23 mouse cellular contexts compared by ENCODE assay signal in the genomic region with DNA sequence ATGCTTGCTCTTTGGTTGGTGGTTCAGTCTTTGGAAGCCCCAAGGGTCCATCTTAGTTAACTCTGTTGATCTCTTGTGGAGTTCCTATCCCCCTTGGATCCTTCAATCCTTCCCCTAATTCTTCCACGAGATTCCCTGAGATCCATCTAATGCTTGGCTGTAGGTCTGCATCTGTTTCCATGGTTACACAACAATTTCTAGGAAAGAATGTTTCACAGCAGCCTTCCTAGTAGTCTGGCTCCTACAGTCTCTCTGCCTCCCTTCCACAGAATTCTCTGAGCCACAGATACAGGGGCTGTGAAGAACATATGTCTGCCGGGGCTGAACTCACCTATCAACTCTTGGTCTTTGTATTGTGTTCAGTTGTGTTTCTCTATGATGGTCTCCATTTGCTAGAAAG.
DNase-seq lines count a peak whose midpoint lies in the region; ATAC-seq and TF ChIP-seq lines count a peak whose summit lies in the region.
"Had no signal": no experiment of that assay in that cellular context is flagged by ENCODE, and none has a peak within 500 bp of the region (broad histone marks: within the 10 kb centered on the region; RNA-seq: fewer than 3 reads in every experiment).

No protein-coding gene starts in this region.

- TF ChIP-seq POLR2A in limb, embryonic 14.5 days (IDR thresholded peaks at IDR 0.05; ENCODE audit: borderline replicate concordance, extremely low read depth, insufficient read depth, insufficient read length), result no peak

- WGBS in forebrain, embryonic 15.5 days, result 44% methylated on average over 2 of the region's 2 CpGs
- WGBS in forebrain, embryonic 10.5 days, result 77% methylated on average over 2 of the region's 2 CpGs
- 82% methylated on average over 2 of the region's 2 CpGs for WGBS in limb, embryonic 11.5 days
- WGBS in limb, embryonic 10.5 days, result 79% methylated on average over 2 of the region's 2 CpGs
- 61% methylated on average over 2 of the region's 2 CpGs for WGBS in limb, embryonic 14.5 days
- WGBS in heart, embryonic 12.5 days, result 60% methylated on average over 2 of the region's 2 CpGs

- no peaks in the 10 kb centered on the region for H3K9me3 ChIP-seq in forebrain, embryonic 15.5 days
- no peaks in the 10 kb centered on the region for H3K9me3 ChIP-seq in forebrain, embryonic 10.5 days
- no peaks in the 10 kb centered on the region for H3K9me3 ChIP-seq in limb, embryonic 11.5 days (ENCODE audit: control insufficient read depth, low read length)
- H3K9me3 ChIP-seq in limb, embryonic 10.5 days (replicated peaks), result no peaks in the 10 kb centered on the region
- H3K9me3 ChIP-seq in limb, embryonic 14.5 days (ENCODE audit: control insufficient read depth, low read length), result no peaks in the 10 kb centered on the region
- H3K9me3 ChIP-seq in heart, embryonic 12.5 days (replicated peaks), result no peaks in the 10 kb centered on the region
- H3K9me3 ChIP-seq: embryonic facial prominence, embryonic 12.5 days; heart, embryonic 10.5 days; limb, embryonic 13.5 days; liver, embryonic 13.5 days had no signal

- H3K27ac ChIP-seq in forebrain, embryonic 15.5 days (replicated peaks), result no peak overlapping the region
- no peak overlapping the region for H3K27ac ChIP-seq in forebrain, embryonic 10.5 days
- no peak overlapping the region for H3K27ac ChIP-seq in limb, embryonic 11.5 days (replicated peaks; ENCODE audit: low read depth, low read length)
- no peak overlapping the region for H3K27ac ChIP-seq in limb, embryonic 10.5 days
- H3K27ac ChIP-seq in limb, embryonic 14.5 days (replicated peaks; ENCODE audit: low read depth, low read length), result no peak overlapping the region
- no peak overlapping the region for H3K27ac ChIP-seq in heart, embryonic 12.5 days (ENCODE audit: poor library complexity, severe bottlenecking)
- H3K27ac ChIP-seq: embryonic facial prominence, embryonic 12.5 days; heart, embryonic 10.5 days; limb, embryonic 13.5 days; liver, embryonic 13.5 days had no signal

- no peak overlapping the region for H3K9ac ChIP-seq in forebrain, embryonic 15.5 days (replicated peaks)
- no peak overlapping the region for H3K9ac ChIP-seq in limb, embryonic 11.5 days (ENCODE audit: low read length)
- no peak overlapping the region for H3K9ac ChIP-seq in limb, embryonic 14.5 days (ENCODE audit: low read depth, low read length, severe bottlenecking)
- no peak overlapping the region for H3K9ac ChIP-seq in heart, embryonic 12.5 days
- H3K9ac ChIP-seq: embryonic facial prominence, embryonic 12.5 days; limb, embryonic 13.5 days; liver, embryonic 13.5 days had no signal

- DNase-seq in forebrain, embryonic 10.5 days (ENCODE audit: extremely low spot score, low spot score), result no peak
- peak; percentile 4 for DNase-seq in limb, embryonic 11.5 days (ENCODE audit: low spot score)
- no peak for DNase-seq in limb, embryonic 10.5 days (ENCODE audit: low spot score)
- peak; percentile 48 for DNase-seq in brain, adult 2 months (ENCODE audit: low read depth, low spot score)
- peak; percentile 16 for DNase-seq in limb, embryonic 14.5 days (ENCODE audit: low spot score)
- no peak for DNase-seq in urinary bladder, postnatal 14 days (ENCODE audit: low spot score)
- DNase-seq: adrenal gland, postnatal 25 days; cerebellum, adult 18-20 months; cerebellum, postnatal 14 days; gastrocnemius, postnatal 10 days; kidney, adult 11 months; kidney, postnatal 4 days; liver, embryonic 13.5 days; lung, adult 2 months; right cerebral cortex, postnatal 14 days; spleen, adult 18-20 months; thymus, postnatal 14 days had no signal

- H3K4me2 ChIP-seq in forebrain, embryonic 15.5 days (replicated peaks), result no peak overlapping the region
- no peak overlapping the region for H3K4me2 ChIP-seq in limb, embryonic 11.5 days (ENCODE audit: low read depth, severe bottlenecking)
- no peak overlapping the region for H3K4me2 ChIP-seq in limb, embryonic 14.5 days (replicated peaks; ENCODE audit: low read depth, low read length, severe bottlenecking)
- H3K4me2 ChIP-seq in heart, embryonic 12.5 days, result no peak overlapping the region
- H3K4me2 ChIP-seq: embryonic facial prominence, embryonic 12.5 days; limb, embryonic 13.5 days; liver, embryonic 13.5 days had no signal

- no peaks in the 10 kb centered on the region for H3K4me1 ChIP-seq in forebrain, embryonic 15.5 days
- H3K4me1 ChIP-seq in forebrain, embryonic 10.5 days, result peaks cover 5% of the 10 kb centered on the region; the same call in 1 of the 2 replicates
- H3K4me1 ChIP-seq in limb, embryonic 11.5 days (ENCODE audit: control insufficient read depth, insufficient read depth, low read length), result no peaks in the 10 kb centered on the region
- H3K4me1 ChIP-seq in limb, embryonic 10.5 days, result no peaks in the 10 kb centered on the region
- H3K4me1 ChIP-seq in limb, embryonic 14.5 days (ENCODE audit: control insufficient read depth, insufficient read depth, low read length), result no peaks in the 10 kb centered on the region
- H3K4me1 ChIP-seq in heart, embryonic 12.5 days (replicated peaks), result no peaks in the 10 kb centered on the region
- H3K4me1 ChIP-seq: embryonic facial prominence, embryonic 12.5 days; heart, embryonic 10.5 days; limb, embryonic 13.5 days; liver, embryonic 13.5 days had no signal

- no peaks in the 10 kb centered on the region for H3K36me3 ChIP-seq in forebrain, embryonic 15.5 days
- no peaks in the 10 kb centered on the region for H3K36me3 ChIP-seq in forebrain, embryonic 10.5 days (replicated peaks)
- H3K36me3 ChIP-seq in limb, embryonic 11.5 days (ENCODE audit: control insufficient read depth, insufficient read depth, low read length), result no peaks in the 10 kb centered on the region
- no peaks in the 10 kb centered on the region for H3K36me3 ChIP-seq in limb, embryonic 10.5 days
- H3K36me3 ChIP-seq in limb, embryonic 14.5 days (ENCODE audit: control insufficient read depth, insufficient read depth, low read length), result no peaks in the 10 kb centered on the region
- H3K36me3 ChIP-seq in heart, embryonic 12.5 days, result no peaks in the 10 kb centered on the region
- H3K36me3 ChIP-seq: embryonic facial prominence, embryonic 12.5 days; heart, embryonic 10.5 days; limb, embryonic 13.5 days; liver, embryonic 13.5 days had no signal

- no peak overlapping the region for H3K4me3 ChIP-seq in forebrain, embryonic 15.5 days
- no peak overlapping the region for H3K4me3 ChIP-seq in forebrain, embryonic 10.5 days
- H3K4me3 ChIP-seq in limb, embryonic 11.5 days (ENCODE audit: low read depth, low read length), result no peak overlapping the region
- H3K4me3 ChIP-seq in limb, embryonic 10.5 days, result no peak overlapping the region
- H3K4me3 ChIP-seq in limb, embryonic 14.5 days (replicated peaks; ENCODE audit: low read length), result no peak overlapping the region
- no peak overlapping the region for H3K4me3 ChIP-seq in heart, embryonic 12.5 days
- H3K4me3 ChIP-seq: embryonic facial prominence, embryonic 12.5 days; heart, embryonic 10.5 days; limb, embryonic 13.5 days; liver, embryonic 13.5 days had no signal

- no peaks in the 10 kb centered on the region for H3K27me3 ChIP-seq in forebrain, embryonic 15.5 days
- no peaks in the 10 kb centered on the region for H3K27me3 ChIP-seq in forebrain, embryonic 10.5 days (ENCODE audit: poor library complexity, severe bottlenecking)
- no peaks in the 10 kb centered on the region for H3K27me3 ChIP-seq in limb, embryonic 11.5 days (ENCODE audit: control insufficient read depth, insufficient read depth, low read length)
- H3K27me3 ChIP-seq in limb, embryonic 10.5 days (ENCODE audit: low read depth, poor library complexity, severe bottlenecking), result no peaks in the 10 kb centered on the region
- no peaks in the 10 kb centered on the region for H3K27me3 ChIP-seq in limb, embryonic 14.5 days (ENCODE audit: control insufficient read depth, insufficient read depth, low read length)
- no peaks in the 10 kb centered on the region for H3K27me3 ChIP-seq in heart, embryonic 12.5 days (replicated peaks)
- H3K27me3 ChIP-seq: embryonic facial prominence, embryonic 12.5 days; limb, embryonic 13.5 days; liver, embryonic 13.5 days had no signal

- ATAC-seq in forebrain, embryonic 15.5 days (replicated peaks), result 0 out of 2 replicates have a peak, but pooled peaks have one; percentile 51
- ATAC-seq in limb, embryonic 11.5 days (ENCODE audit: insufficient number of reproducible peaks, low FRiP score, low TSS enrichment, low read depth), result no peak
- no peak for ATAC-seq in limb, embryonic 14.5 days (ENCODE audit: low FRiP score, low read depth)
- no peak for ATAC-seq in heart, embryonic 12.5 days (ENCODE audit: insufficient number of reproducible peaks, low FRiP score)
- ATAC-seq: CD4-positive, CD25-positive, alpha-beta regulatory T cell, adult 4 months had no signal

Comparison
In these comparisons a context has a peak if more than half of its experiments do, and no peak if none do; other contexts are left out.
1. DNase-seq: peak in limb, embryonic 11.5 days (single experiment), brain, adult 2 months (single experiment) and limb, embryonic 14.5 days (single experiment); none in forebrain, embryonic 10.5 days (single experiment), limb, embryonic 10.5 days (single experiment) and urinary bladder, postnatal 14 days (single experiment).